Mouse (Mus musculus): Measurements from ENCODE around the gene Kalrn. TPM values are rescaled to one million over a fixed set of nuclear protein-coding genes. Genes with fewer than 3 reads are reported as not detected.

The Kalrn gene
- polyA plus RNA-seq, 1 experiment from 2014 or later: 39.2 TPM

DNA sequence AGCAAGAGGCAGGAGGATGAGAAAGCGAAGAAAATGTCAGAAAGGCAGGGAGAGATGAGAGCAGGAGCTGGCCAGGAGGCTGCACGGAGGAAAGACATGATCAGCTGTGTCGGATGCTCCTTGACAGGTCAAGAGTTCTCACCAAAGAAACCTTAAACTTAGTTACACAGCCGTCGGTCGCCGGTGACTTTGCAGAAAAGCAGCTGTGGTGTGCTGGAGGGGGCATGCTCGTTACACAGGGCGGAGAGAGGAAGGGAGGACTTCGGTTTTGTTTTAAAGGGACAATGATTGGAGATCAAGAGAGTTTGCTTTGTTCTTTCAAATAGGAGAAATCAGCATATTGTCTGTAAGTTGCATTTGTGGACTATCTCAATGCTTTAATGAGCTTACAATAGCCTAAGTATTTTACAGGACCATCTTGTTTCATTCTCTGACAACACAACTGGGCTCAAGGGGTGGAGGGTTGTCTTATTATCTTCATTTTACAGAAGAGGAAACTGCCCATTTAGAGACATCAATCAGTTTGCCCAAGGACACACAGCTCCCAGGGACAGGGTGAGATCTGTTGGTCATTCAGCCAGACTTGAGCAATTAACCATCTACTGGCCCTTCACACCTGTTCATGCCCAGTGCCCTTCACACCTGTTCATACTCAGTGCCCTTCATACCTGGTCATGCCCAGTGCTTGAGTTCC, 516.8 kb downstream of the Kalrn start:
- H3K4me1 ChIP-seq: no peaks in the 10 kb centered on the region
- ATAC-seq (replicated peaks): no peak
- no peaks in the 10 kb centered on the region for H3K9me3 ChIP-seq
- no peaks in the 10 kb centered on the region for H3K27me3 ChIP-seq (replicated peaks)
- peaks cover 21% of the 10 kb centered on the region; the same call in 1 of the 2 replicates for H3K36me3 ChIP-seq (replicated peaks)
- H3K4me2 ChIP-seq: no peak overlapping the region
- no peak overlapping the region for H3K27ac ChIP-seq
- no peak overlapping the region for H3K9ac ChIP-seq
- 78% methylated on average over 10 of the region's 10 CpGs for WGBS
- no peak overlapping the region for H3K4me3 ChIP-seq

DNA sequence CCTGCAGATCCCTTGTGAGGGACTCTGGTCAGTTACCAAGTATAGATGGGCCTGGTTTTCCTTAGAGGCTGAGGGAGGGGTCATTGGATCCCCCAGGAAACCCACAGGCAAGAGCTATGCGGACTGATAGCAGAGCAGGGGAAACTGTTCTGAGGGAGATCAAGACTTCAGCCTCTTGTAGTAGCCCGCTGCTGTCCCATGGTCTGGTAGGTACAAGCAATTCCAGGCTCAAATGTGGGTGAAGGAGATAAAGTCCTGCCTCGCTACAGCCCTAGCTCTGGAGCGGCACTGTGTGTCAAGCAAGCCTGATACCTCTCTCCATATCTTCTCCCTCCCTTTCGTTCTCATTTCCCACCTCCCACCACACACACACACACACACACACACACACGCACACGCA, 523.2 kb downstream of the Kalrn start:
- no peaks in the 10 kb centered on the region for H3K4me1 ChIP-seq
- 85% methylated on average over 7 of the region's 7 CpGs for WGBS
- H3K27me3 ChIP-seq (replicated peaks): no peaks in the 10 kb centered on the region
- H3K4me3 ChIP-seq: no peak overlapping the region
- no peak overlapping the region for H3K27ac ChIP-seq
- no peak for ATAC-seq (replicated peaks)
- H3K9me3 ChIP-seq: no peaks in the 10 kb centered on the region
- H3K36me3 ChIP-seq (replicated peaks): peaks cover 21% of the 10 kb centered on the region; the same call in 1 of the 2 replicates
- no peak overlapping the region for H3K4me2 ChIP-seq
- no peak overlapping the region for H3K9ac ChIP-seq

- Histone ChIP-seq H3K27me3 (replicated peaks) (no peaks in the 10 kb centered on the region), H3K36me3 (replicated peaks) (peaks cover 17% of the 10 kb centered on the region; the same call in 1 of the 2 replicates), H3K27ac (no peak overlapping the region), H3K9ac (no peak overlapping the region), H3K4me3 (no peak overlapping the region), H3K4me2 (no peak overlapping the region), H3K9me3 (no peaks in the 10 kb centered on the region), H3K4me1 (no peaks in the 10 kb centered on the region)
- WGBS: 92% methylated on average over 12 of the region's 12 CpGs
- no peak for ATAC-seq (replicated peaks)
Measured at GRCm38 (mm10) chr16:34049361-34049760, 524.0 kb downstream of the Kalrn start.

- H3K36me3 ChIP-seq (replicated peaks): peaks cover 6% of the 10 kb centered on the region; the same call in 1 of the 2 replicates
- no peak overlapping the region for H3K4me2 ChIP-seq
- no peaks in the 10 kb centered on the region for H3K9me3 ChIP-seq
- no peaks in the 10 kb centered on the region for H3K27me3 ChIP-seq (replicated peaks)
- ATAC-seq (replicated peaks): no peak
- H3K27ac ChIP-seq: no peak overlapping the region
- H3K9ac ChIP-seq: no peak overlapping the region
- no peak overlapping the region for H3K4me3 ChIP-seq
- 92% methylated on average over 4 of the region's 4 CpGs for WGBS
- no peaks in the 10 kb centered on the region for H3K4me1 ChIP-seq
Measured at GRCm38 (mm10) chr16:34048232-34048631, 525.1 kb downstream of the Kalrn start.

- WGBS: 62% methylated on average over 7 of the region's 7 CpGs
- Histone ChIP-seq H3K4me2 (no peak overlapping the region), H3K27me3 (replicated peaks) (no peaks in the 10 kb centered on the region), H3K4me1 (no peaks in the 10 kb centered on the region), H3K27ac (no peak overlapping the region), H3K9me3 (no peaks in the 10 kb centered on the region), H3K9ac (no peak overlapping the region), H3K4me3 (no peak overlapping the region), H3K36me3 (replicated peaks) (peaks cover 1% of the 10 kb centered on the region; the same call in 1 of the 2 replicates)
- no peak for ATAC-seq (replicated peaks)
Measured at GRCm38 (mm10) chr16:34047543-34047942, 525.8 kb downstream of the Kalrn start.

DNA sequence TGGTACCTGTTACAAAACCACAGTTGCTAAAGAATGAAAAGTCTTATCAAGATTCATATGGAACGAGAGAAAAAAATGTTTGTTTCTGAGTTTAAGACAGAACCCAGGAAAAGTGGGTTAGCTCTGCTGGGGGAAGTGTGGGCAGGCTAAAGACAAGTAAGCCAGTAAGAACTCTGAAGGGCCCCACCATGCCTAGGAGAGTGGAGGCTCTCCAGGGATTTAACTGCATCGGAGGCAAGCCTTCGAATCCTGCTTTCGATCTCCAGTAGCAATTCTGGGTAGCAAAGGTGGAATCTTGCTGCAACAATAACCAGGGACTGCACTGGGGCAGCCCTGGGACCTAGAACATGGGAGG, 526.3 kb downstream of the Kalrn start:
- 84% methylated on average over 4 of the region's 4 CpGs for WGBS
- H3K36me3 ChIP-seq (replicated peaks): peaks cover 4% of the 10 kb centered on the region; the same call in 1 of the 2 replicates

DNA sequence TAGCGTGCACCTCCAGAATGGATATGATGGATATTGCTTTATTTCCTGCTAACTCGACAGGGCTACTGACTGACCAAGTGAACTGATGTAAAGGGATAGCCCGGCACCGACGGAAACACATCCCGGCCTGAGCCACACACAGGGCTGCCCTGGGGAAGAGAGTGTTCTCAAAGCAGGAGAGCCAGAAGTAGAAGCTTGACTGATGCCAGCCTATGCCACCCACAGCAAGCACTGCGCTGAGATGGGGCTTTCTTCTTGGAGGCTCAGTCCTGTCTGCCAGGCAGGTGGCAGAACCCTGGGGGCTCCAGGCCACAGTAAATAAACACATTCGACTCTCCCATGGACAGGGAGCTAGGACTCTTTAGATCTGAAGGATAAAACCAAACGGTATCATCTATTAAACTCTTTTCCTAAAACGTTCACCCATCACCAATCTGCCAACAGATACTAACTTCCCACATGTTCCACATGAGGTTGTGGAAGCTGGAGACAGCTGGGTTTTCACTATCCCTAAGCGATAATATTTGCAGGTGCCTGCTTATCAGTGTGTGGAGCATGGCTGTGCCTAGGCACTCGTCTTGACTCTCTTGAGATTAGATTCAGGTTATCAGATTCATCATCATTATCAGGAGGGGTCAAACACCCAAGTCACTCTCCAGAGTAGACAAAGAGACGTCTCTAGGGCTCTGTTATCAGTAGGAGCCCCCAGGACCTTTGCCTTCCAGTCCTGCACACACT, 526.9 kb downstream of the Kalrn start:
- no peak for ATAC-seq (replicated peaks)
- no peak overlapping the region for H3K4me2 ChIP-seq
- H3K27me3 ChIP-seq (replicated peaks): no peaks in the 10 kb centered on the region
- no peaks in the 10 kb centered on the region for H3K9me3 ChIP-seq
- H3K9ac ChIP-seq: no peak overlapping the region
- no peak overlapping the region for H3K4me3 ChIP-seq
- no peak overlapping the region for H3K27ac ChIP-seq
- WGBS: 88% methylated on average over 13 of the region's 13 CpGs
- H3K4me1 ChIP-seq: no peaks in the 10 kb centered on the region
- H3K36me3 ChIP-seq (replicated peaks): peaks cover 8% of the 10 kb centered on the region; the same call in 1 of the 2 replicates

More for the DNA sequence above, 526.3 kb downstream of the Kalrn start:
- Histone ChIP-seq H3K4me3 (no peak overlapping the region), H3K4me2 (no peak overlapping the region), H3K27me3 (replicated peaks) (no peaks in the 10 kb centered on the region), H3K27ac (no peak overlapping the region), H3K4me1 (no peaks in the 10 kb centered on the region), H3K9ac (no peak overlapping the region), H3K9me3 (no peaks in the 10 kb centered on the region)
- ATAC-seq (replicated peaks): no peak

DNA sequence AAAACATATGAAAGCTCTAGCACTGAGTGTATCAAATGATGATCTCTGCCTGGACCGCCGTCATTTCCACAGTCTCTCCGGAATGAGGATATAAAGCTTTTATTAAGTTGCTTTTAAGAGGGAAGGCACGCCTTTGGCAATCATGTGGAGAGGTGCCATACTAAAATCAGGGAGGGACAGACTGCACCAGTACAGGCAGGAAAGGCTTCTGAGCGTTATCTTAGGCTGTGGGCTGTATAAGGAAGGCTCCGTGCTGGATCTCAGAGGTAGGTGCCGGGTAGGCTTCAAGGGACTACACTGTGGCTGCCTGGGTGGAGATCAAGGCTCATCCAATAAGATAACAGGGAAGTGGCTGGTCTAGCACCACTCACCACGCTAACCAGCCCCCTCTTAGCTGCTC, 528.8 kb downstream of the Kalrn start:
- 89% methylated on average over 8 of the region's 8 CpGs for WGBS
- no peak overlapping the region for H3K4me2 ChIP-seq
- no peaks in the 10 kb centered on the region for H3K27me3 ChIP-seq (replicated peaks)
- no peaks in the 10 kb centered on the region for H3K4me1 ChIP-seq
- H3K9ac ChIP-seq: no peak overlapping the region
- H3K9me3 ChIP-seq: no peaks in the 10 kb centered on the region
- no peak overlapping the region for H3K27ac ChIP-seq
- no peak for ATAC-seq (replicated peaks)
- peaks cover 10% of the 10 kb centered on the region; the same call in 1 of the 2 replicates for H3K36me3 ChIP-seq (replicated peaks)
- H3K4me3 ChIP-seq: no peak overlapping the region

GRCm38 (mm10) chr16:34043048-34043795, 530.1 kb downstream of the Kalrn start:
- H3K36me3 ChIP-seq (replicated peaks): peaks cover 22% of the 10 kb centered on the region; the same call in 1 of the 2 replicates
- H3K4me3 ChIP-seq: no peak overlapping the region
- H3K4me2 ChIP-seq: no peak overlapping the region
- no peaks in the 10 kb centered on the region for H3K27me3 ChIP-seq (replicated peaks)
- H3K4me1 ChIP-seq: no peaks in the 10 kb centered on the region
- H3K27ac ChIP-seq: no peak overlapping the region
- WGBS: 87% methylated on average over 6 of the region's 6 CpGs
- no peak for ATAC-seq (replicated peaks)
- H3K9ac ChIP-seq: no peak overlapping the region
- H3K9me3 ChIP-seq: no peaks in the 10 kb centered on the region

DNA sequence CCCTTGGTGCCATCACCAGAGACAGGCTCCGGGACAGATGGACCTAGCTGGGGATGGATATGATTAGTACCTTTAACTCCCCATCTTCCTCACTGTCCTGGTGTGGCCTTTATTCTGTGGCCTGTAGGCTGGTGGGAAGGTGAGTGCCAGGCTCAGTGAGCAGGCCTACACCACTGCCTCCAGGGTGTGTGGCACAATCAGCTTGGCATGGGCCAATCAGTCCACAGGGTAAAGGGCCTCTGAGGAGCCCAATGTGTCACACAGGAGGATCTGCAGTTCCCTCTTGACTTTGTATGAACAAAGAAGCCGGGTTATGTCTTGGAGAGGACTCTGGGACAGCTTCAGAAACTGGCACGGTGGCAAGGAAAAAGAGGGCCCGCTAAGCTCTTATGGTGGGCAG, 530.7 kb downstream of the Kalrn start:
- no peak for ATAC-seq (replicated peaks)
- 94% methylated on average over 4 of the region's 4 CpGs for WGBS
- peaks cover 26% of the 10 kb centered on the region; the same call in 1 of the 2 replicates for H3K36me3 ChIP-seq (replicated peaks)
- H3K27ac ChIP-seq: no peak overlapping the region
- H3K4me1 ChIP-seq: no peaks in the 10 kb centered on the region
- H3K9me3 ChIP-seq: no peaks in the 10 kb centered on the region
- H3K4me2 ChIP-seq: no peak overlapping the region
- H3K4me3 ChIP-seq: no peak overlapping the region
- H3K27me3 ChIP-seq (replicated peaks): no peaks in the 10 kb centered on the region
- no peak overlapping the region for H3K9ac ChIP-seq

DNA sequence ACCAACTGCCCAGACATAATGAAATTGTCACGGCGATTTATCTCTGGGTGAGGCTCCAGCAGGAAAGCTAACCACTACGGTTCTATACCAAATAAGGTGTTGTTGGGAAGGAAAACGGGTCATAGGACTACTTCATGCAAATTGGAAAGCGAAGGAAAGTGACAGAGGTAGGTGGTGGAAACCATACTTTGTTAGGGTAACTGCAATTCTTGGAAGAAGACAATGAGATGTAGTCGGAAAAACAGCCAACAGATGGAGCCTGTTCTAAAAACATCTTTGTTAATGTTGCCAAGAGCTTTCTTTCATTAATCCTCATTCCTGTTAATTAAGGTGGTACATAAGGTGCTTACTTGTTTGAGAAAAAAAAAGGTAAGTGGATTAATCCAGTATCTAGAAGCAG, 533.1 kb downstream of the Kalrn start:
- peaks cover 26% of the 10 kb centered on the region; the same call in 1 of the 2 replicates for H3K36me3 ChIP-seq (replicated peaks)
- H3K4me1 ChIP-seq: no peaks in the 10 kb centered on the region
- H3K4me2 ChIP-seq: no peak overlapping the region
- H3K27ac ChIP-seq: no peak overlapping the region
- H3K27me3 ChIP-seq (replicated peaks): no peaks in the 10 kb centered on the region
- no peaks in the 10 kb centered on the region for H3K9me3 ChIP-seq
- no peak overlapping the region for H3K9ac ChIP-seq
- 77% methylated on average over 6 of the region's 6 CpGs for WGBS
- no peak for ATAC-seq (replicated peaks)
- no peak overlapping the region for H3K4me3 ChIP-seq

- no peak overlapping the region for H3K4me2 ChIP-seq
- no peak for ATAC-seq (replicated peaks)
- WGBS: 83% methylated on average over 4 of the region's 4 CpGs
Measured at GRCm38 (mm10) chr16:34039736-34040135, 533.6 kb downstream of the Kalrn start.

More at GRCm38 (mm10) chr16:34039736-34040135, 533.6 kb downstream of the Kalrn start:
- Histone ChIP-seq H3K27ac (no peak overlapping the region), H3K27me3 (replicated peaks) (no peaks in the 10 kb centered on the region), H3K9me3 (no peaks in the 10 kb centered on the region), H3K9ac (no peak overlapping the region), H3K4me1 (no peaks in the 10 kb centered on the region), H3K36me3 (replicated peaks) (peaks cover 28% of the 10 kb centered on the region; the same call in 1 of the 2 replicates), H3K4me3 (no peak overlapping the region)

All from midbrain, embryonic 15.5 days (tissue).